Mouse (Mus musculus) small intestine, adult 2 months (tissue): Measurements from ENCODE around the gene Add2.

ENCODE experiments used
- CTCF ChIP-seq: fragments of 200-500 bp; IDR thresholded peaks from 2 replicates; pipeline ENCODE4 v1.5.1; 2012; ENCODE audit warnings: low read depth, mild to moderate bottlenecking, control low read depth, inconsistent platforms, low read length, moderate library complexity, mixed read lengths; ENCODE audit not compliant: insufficient replicate concordance, insufficient read length; ENCODE audit errors: extremely low read depth
- POLR2A ChIP-seq: fragments of 200-500 bp; IDR thresholded peaks from 2 replicates; pipeline ENCODE4 v1.6.1; 2012; ENCODE audit warnings: low read depth, mild to moderate bottlenecking, control low read depth, inconsistent platforms, low read length, moderate library complexity

DNA sequence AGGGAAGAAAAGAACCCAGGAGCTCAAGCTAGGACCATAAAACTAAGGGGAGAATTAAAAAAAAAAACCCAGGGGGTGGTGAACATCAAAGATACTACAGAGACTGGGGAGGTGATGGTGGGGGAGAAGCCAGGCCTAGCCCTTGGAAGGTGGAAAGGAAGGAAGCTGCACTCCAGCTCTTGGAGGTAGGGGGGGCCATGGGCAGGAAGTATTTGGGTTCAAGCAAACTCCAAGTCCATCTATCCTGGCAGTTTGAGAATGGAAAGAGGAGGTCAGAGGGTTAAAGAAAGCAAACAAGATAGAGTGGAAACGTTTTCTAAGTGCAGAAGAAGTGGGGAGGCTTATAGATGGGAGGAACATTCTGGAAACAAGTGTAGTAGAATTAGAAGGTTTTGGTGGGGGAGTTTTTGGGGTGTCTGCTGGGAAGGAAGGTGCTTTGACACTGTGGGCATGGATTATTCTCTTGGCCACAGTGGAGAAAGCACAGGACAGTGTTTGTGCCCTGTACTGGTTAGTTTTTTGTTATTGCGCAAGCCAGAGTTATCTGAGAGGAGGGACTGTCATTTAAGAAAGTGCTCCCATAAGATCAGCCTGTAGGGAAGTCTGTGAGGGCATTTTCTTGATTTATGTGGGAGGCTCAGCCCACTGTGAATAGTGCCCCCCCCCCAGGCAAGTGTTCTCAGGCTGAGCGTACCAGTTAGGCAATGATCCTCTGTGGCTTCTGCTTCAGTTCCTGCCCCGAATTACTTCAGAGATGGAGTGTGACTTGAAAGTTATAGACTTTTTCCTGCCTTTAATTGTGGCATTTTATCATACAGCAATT, 8.9 kb upstream of the Add2 start:
- no peak for TF ChIP-seq CTCF
- TF ChIP-seq POLR2A: no peak
